Mouse (Mus musculus) right cerebral cortex, adult 18-20 months (tissue): ENCODE measurements around the gene Prdm2.

Experiments used
- DNase-seq: peaks from one replicate; pipeline ENCODE4 v3.0.0; 2022; ENCODE audit warnings: mixed read lengths

The Prdm2 gene

GRCm38 (mm10) chr4:143209997-143210396, 2.8 kb downstream of the Prdm2 start:
- DNase-seq, result no peak

GRCm38 (mm10) chr4:143202653-143203052, 10.1 kb downstream of the Prdm2 start:
- DNase-seq, result no peak

GRCm38 (mm10) chr4:143198371-143198770, 14.4 kb downstream of the Prdm2 start:
- no peak for DNase-seq

GRCm38 (mm10) chr4:143197845-143198356, 14.9 kb downstream of the Prdm2 start:
- no peak for DNase-seq

- no peak for DNase-seq
Observed at GRCm38 (mm10) chr4:143194328-143194727, 18.5 kb downstream of the Prdm2 start.

GRCm38 (mm10) chr4:143193164-143193563, 19.6 kb downstream of the Prdm2 start:
- DNase-seq, result no peak

GRCm38 (mm10) chr4:143191783-143192182, 21.0 kb downstream of the Prdm2 start:
- DNase-seq, result no peak

- DNase-seq, result no peak
Observed at GRCm38 (mm10) chr4:143190657-143191056, 22.1 kb downstream of the Prdm2 start.

- DNase-seq, result no peak
Observed at GRCm38 (mm10) chr4:143188571-143189191, 24.1 kb downstream of the Prdm2 start.

GRCm38 (mm10) chr4:143186066-143186465, 26.7 kb downstream of the Prdm2 start:
- no peak for DNase-seq

- no peak for DNase-seq
Observed at GRCm38 (mm10) chr4:143185496-143185895, 27.3 kb downstream of the Prdm2 start.

- peak; percentile 67 for DNase-seq
Observed at GRCm38 (mm10) chr4:143183141-143183540, 29.7 kb downstream of the Prdm2 start.

GRCm38 (mm10) chr4:143180731-143181130, 32.1 kb downstream of the Prdm2 start:
- DNase-seq, result no peak

- DNase-seq, result no peak
Observed at GRCm38 (mm10) chr4:143171600-143172290, 41.0 kb downstream of the Prdm2 start.

GRCm38 (mm10) chr4:143170290-143170689, 42.5 kb downstream of the Prdm2 start:
- DNase-seq, result no peak

- no peak for DNase-seq
Observed at GRCm38 (mm10) chr4:143168093-143168492, 44.7 kb downstream of the Prdm2 start.

GRCm38 (mm10) chr4:143161619-143162479, 50.9 kb downstream of the Prdm2 start:
- peak; percentile 100 for DNase-seq

GRCm38 (mm10) chr4:143160826-143161225, 52.0 kb downstream of the Prdm2 start:
- DNase-seq, result no peak

- DNase-seq, result no peak
Observed at GRCm38 (mm10) chr4:143159336-143159735, 53.5 kb downstream of the Prdm2 start.

GRCm38 (mm10) chr4:143155871-143156270, 56.9 kb downstream of the Prdm2 start:
- DNase-seq, result no peak

- no peak for DNase-seq
Observed at GRCm38 (mm10) chr4:143155036-143155435, 57.8 kb downstream of the Prdm2 start.

- DNase-seq, result no peak
Observed at GRCm38 (mm10) chr4:143154571-143154970, 58.2 kb downstream of the Prdm2 start.

- no peak for DNase-seq
Observed at GRCm38 (mm10) chr4:143152634-143153033, 60.2 kb downstream of the Prdm2 start.
